Mouse (Mus musculus): ENCODE data around the gene Olfr832. TPM values are rescaled to one million over a fixed set of nuclear protein-coding genes. Genes with fewer than 3 reads are reported as not detected.
"Not testable (repeated sequence)": the region's sequence is repeated elsewhere in the genome, so short reads cannot be mapped to it uniquely, and the experiment has no call there.

The Olfr832 gene
- polyA plus RNA-seq (2015; fragmentation: Nextera tagmentation; extraction: Ambion mirVana): not detected in 2 replicates

- H3K36me3 ChIP-seq; H3K4me1 ChIP-seq; H3K27me3 ChIP-seq; ATAC-seq (replicated peaks); H3K4me3 ChIP-seq; H3K9ac ChIP-seq (replicated peaks); H3K27ac ChIP-seq (replicated peaks); H3K9me3 ChIP-seq; H3K4me2 ChIP-seq (replicated peaks): not testable (repeated sequence)
- 79% methylated on average over 2 of the region's 2 CpGs for whole genome bisulfite sequencing
Observed at GRCm38 (mm10) chr9:18936822-18937221, at the start of gene Olfr832. Gene Olfr832, plus strand, starts transcription at chr9:18937122.

GRCm38 (mm10) chr9:18907699-18908098 lies 29.2 kb upstream of the Olfr832 start:
- H3K4me3 ChIP-seq; H3K9me3 ChIP-seq; H3K4me2 ChIP-seq (replicated peaks); ATAC-seq (replicated peaks); H3K9ac ChIP-seq (replicated peaks); H3K36me3 ChIP-seq; H3K27me3 ChIP-seq; H3K4me1 ChIP-seq; H3K27ac ChIP-seq (replicated peaks): not testable (repeated sequence)
- 68% methylated on average over 2 of the region's 2 CpGs for WGBS

GRCm38 (mm10) chr9:18927921-18928320 lies 9.0 kb upstream of the Olfr832 start:
- H3K9ac ChIP-seq (replicated peaks); H3K4me1 ChIP-seq; H3K9me3 ChIP-seq; H3K27me3 ChIP-seq; ATAC-seq (replicated peaks); H3K4me3 ChIP-seq; H3K27ac ChIP-seq (replicated peaks); H3K36me3 ChIP-seq; H3K4me2 ChIP-seq (replicated peaks): not testable (repeated sequence)
- 87% methylated on average over 14 of the region's 16 CpGs for WGBS

GRCm38 (mm10) chr9:18962021-18962420 lies 25.1 kb downstream of the Olfr832 start:
- Histone ChIP-seq H3K9ac (replicated peaks) (no peak overlapping the region), H3K4me3 (no peak overlapping the region), H3K4me1 (no peaks in the 10 kb centered on the region), H3K27ac (replicated peaks) (no peak overlapping the region), H3K9me3 (no peaks in the 10 kb centered on the region), H3K36me3 (no peaks in the 10 kb centered on the region), H3K4me2 (replicated peaks) (no peak overlapping the region), H3K27me3 (no peaks in the 10 kb centered on the region)
- ATAC-seq (replicated peaks): no peak

- WGBS: 82% methylated on average over 3 of the region's 3 CpGs
- Histone ChIP-seq H3K9me3 (peaks cover 5% of the 10 kb centered on the region; the same call in 1 of the 2 replicates), H3K36me3 (no peaks in the 10 kb centered on the region), H3K4me3 (no peak within 1 kb of the TSS), H3K27ac (replicated peaks) (no peak within 1 kb of the TSS), H3K4me1 (no peaks in the 10 kb centered on the region), H3K27me3 (no peaks in the 10 kb centered on the region), H3K9ac (replicated peaks) (no peak within 1 kb of the TSS), H3K4me2 (replicated peaks) (no peak within 1 kb of the TSS)
- no peak for ATAC-seq (replicated peaks)
Observed at GRCm38 (mm10) chr9:18987690-18988089, 50.8 kb downstream of the Olfr832 start, which contains the start of gene Olfr834. Gene Olfr834, plus strand, starts transcription at chr9:18987990.

Other genes starting within 250 kb of the Olfr832 start
- 0.05 TPM in 1 of 2 replicates, not detected in the other for gene Olfr24, start 173.1 kb upstream of the Olfr832 start, polyA plus RNA-seq (2015; fragmentation: Nextera tagmentation; extraction: Ambion mirVana)
- gene Olfr828, start 117.6 kb upstream of the Olfr832 start, polyA plus RNA-seq (2015; fragmentation: Nextera tagmentation; extraction: Ambion mirVana): not detected in 2 replicates
- gene Olfr829, start 82.2 kb upstream of the Olfr832 start, polyA plus RNA-seq (2015; fragmentation: Nextera tagmentation; extraction: Ambion mirVana): not detected in 2 replicates
- gene Olfr830, start 62.4 kb upstream of the Olfr832 start, polyA plus RNA-seq (2015; fragmentation: Nextera tagmentation; extraction: Ambion mirVana): not detected in 2 replicates
- not detected in 2 replicates for gene Olfr834, start 50.9 kb downstream of the Olfr832 start, polyA plus RNA-seq (2015; fragmentation: Nextera tagmentation; extraction: Ambion mirVana)
- gene Olfr835, start 95.6 kb downstream of the Olfr832 start, polyA plus RNA-seq (2015; fragmentation: Nextera tagmentation; extraction: Ambion mirVana): not detected in 2 replicates
- gene Olfr836, start 183.3 kb downstream of the Olfr832 start, polyA plus RNA-seq (2015; fragmentation: Nextera tagmentation; extraction: Ambion mirVana): not detected in 2 replicates
- not detected in 2 replicates for gene Olfr837, start 199.2 kb downstream of the Olfr832 start, polyA plus RNA-seq (2015; fragmentation: Nextera tagmentation; extraction: Ambion mirVana)
- gene Olfr839-ps1, start 240.2 kb downstream of the Olfr832 start, polyA plus RNA-seq (2015; fragmentation: Nextera tagmentation; extraction: Ambion mirVana): not detected in 2 replicates

All from forebrain, embryonic 15.5 days (tissue).